Mouse (Mus musculus) small intestine, adult 2 months (tissue): ENCODE data around the gene Uap1.

Experiments used
- CTCF ChIP-seq: fragments of 200-500 bp; IDR thresholded peaks from 2 replicates; pipeline ENCODE4 v1.5.1; 2012; ENCODE audit warnings: low read depth, mild to moderate bottlenecking, control low read depth, inconsistent platforms, low read length, moderate library complexity, mixed read lengths; ENCODE audit not compliant: insufficient replicate concordance, insufficient read length; ENCODE audit errors: extremely low read depth
- POLR2A ChIP-seq: fragments of 200-500 bp; IDR thresholded peaks from 2 replicates; pipeline ENCODE4 v1.6.1; 2012; ENCODE audit warnings: low read depth, mild to moderate bottlenecking, control low read depth, inconsistent platforms, low read length, moderate library complexity

DNA sequence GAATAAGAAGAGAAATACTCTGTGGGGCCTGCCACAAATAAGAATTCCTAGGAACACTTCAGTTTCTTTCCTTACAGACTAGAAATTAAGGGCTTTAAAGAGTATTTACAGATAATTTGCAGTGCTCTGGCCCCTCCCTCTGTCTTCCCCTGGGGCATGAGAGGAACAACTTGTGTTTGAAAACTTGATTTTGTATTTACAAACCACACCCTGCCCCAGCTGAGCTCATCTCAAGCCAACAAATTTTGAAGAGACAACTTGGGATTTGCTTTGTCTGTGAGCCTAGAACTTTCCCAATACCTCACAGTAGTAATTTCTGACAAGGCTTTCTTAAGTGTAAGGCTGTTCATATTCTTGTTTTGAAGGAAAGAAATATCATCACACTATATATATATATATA, 7.9 kb upstream of the Uap1 start:
- TF ChIP-seq POLR2A (no peak), CTCF (no peak)
